Mouse (Mus musculus): ENCODE data around the gene Ankdd1a. TPM values are rescaled to one million over a fixed set of nuclear protein-coding genes. Genes with fewer than 3 reads are reported as not detected.

The Ankdd1a gene
- polyA plus RNA-seq, 1 experiment from 2014 or later = not detected

- Histone ChIP-seq H3K9me3 (ENCODE audit: control insufficient read depth) (no peaks in the 10 kb centered on the region), H3K36me3 (ENCODE audit: control insufficient read depth, insufficient read depth) (peaks cover 15% of the 10 kb centered on the region; the same call in 1 of the 2 replicates), H3K4me1 (replicated peaks; ENCODE audit: control insufficient read depth, insufficient read depth, low read length) (0 out of 2 replicates have a peak, but pooled peaks cover 2% of the 10 kb centered on the region), H3K27me3 (replicated peaks; ENCODE audit: control insufficient read depth, insufficient read depth, low read length) (no peaks in the 10 kb centered on the region), H3K4me2 (replicated peaks; ENCODE audit: low read depth) (no peak overlapping the region), H3K9ac (ENCODE audit: low read depth, low read length) (no peak overlapping the region), H3K27ac (ENCODE audit: low read depth, low read length) (no peak overlapping the region), H3K4me3 (ENCODE audit: low read depth, low read length) (no peak overlapping the region)
- WGBS = 98% methylated on average over 2 of the region's 2 CpGs
- no peak for TF ChIP-seq CTCF (IDR thresholded peaks at IDR 0.05; ENCODE audit: low read depth)
- ATAC-seq = no peak
Observed at GRCm38 (mm10) chr9:65552711-65553110, 32.7 kb upstream of the Ankdd1a start.

DNA sequence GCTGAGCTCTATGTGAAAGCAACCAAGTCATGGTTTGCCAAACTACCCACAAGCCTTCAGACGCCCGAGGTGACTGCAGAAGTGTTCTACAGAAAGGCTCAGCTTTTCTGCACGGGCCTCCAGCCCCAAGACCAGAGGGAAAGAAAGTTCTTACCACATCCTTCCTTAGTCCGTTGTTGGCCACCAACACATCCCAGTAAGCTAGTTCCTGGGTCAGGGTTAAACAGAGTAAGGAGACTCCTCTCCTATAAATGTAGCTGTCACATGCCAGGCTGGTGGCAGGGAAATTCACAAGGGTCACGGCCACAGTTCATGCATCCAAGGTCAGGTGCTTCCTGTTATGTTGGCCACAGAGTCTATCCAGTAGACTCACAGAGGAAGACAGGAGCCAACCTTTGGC lies 32.1 kb upstream of the Ankdd1a start:
- WGBS = 87% methylated on average over 5 of the region's 5 CpGs
- TF ChIP-seq CTCF (IDR thresholded peaks at IDR 0.05; ENCODE audit: low read depth) = no peak
- no peak for ATAC-seq
- Histone ChIP-seq H3K9ac (ENCODE audit: low read depth, low read length) (no peak overlapping the region), H3K27me3 (replicated peaks; ENCODE audit: control insufficient read depth, insufficient read depth, low read length) (no peaks in the 10 kb centered on the region), H3K4me3 (ENCODE audit: low read depth, low read length) (no peak overlapping the region), H3K4me1 (replicated peaks; ENCODE audit: control insufficient read depth, insufficient read depth, low read length) (0 out of 2 replicates have a peak, but pooled peaks cover 2% of the 10 kb centered on the region), H3K27ac (ENCODE audit: low read depth, low read length) (no peak overlapping the region), H3K9me3 (ENCODE audit: control insufficient read depth) (no peaks in the 10 kb centered on the region), H3K36me3 (ENCODE audit: control insufficient read depth, insufficient read depth) (peaks cover 15% of the 10 kb centered on the region; the same call in 1 of the 2 replicates), H3K4me2 (replicated peaks; ENCODE audit: low read depth) (no peak overlapping the region)

GRCm38 (mm10) chr9:65551035-65551434 lies 31.0 kb upstream of the Ankdd1a start:
- no peak for TF ChIP-seq CTCF (IDR thresholded peaks at IDR 0.05; ENCODE audit: low read depth)
- Histone ChIP-seq H3K36me3 (ENCODE audit: control insufficient read depth, insufficient read depth) (peaks cover 7% of the 10 kb centered on the region; the same call in 1 of the 2 replicates), H3K9me3 (ENCODE audit: control insufficient read depth) (no peaks in the 10 kb centered on the region), H3K4me1 (replicated peaks; ENCODE audit: control insufficient read depth, insufficient read depth, low read length) (0 out of 2 replicates have a peak, but pooled peaks cover 2% of the 10 kb centered on the region), H3K9ac (ENCODE audit: low read depth, low read length) (no peak overlapping the region), H3K27ac (ENCODE audit: low read depth, low read length) (peak overlapping the region; percentile 75), H3K4me3 (ENCODE audit: low read depth, low read length) (no peak overlapping the region), H3K4me2 (replicated peaks; ENCODE audit: low read depth) (no peak overlapping the region), H3K27me3 (replicated peaks; ENCODE audit: control insufficient read depth, insufficient read depth, low read length) (no peaks in the 10 kb centered on the region)
- peak; percentile 58; the same call in 1 of the 2 replicates for ATAC-seq
- 23% methylated on average over 5 of the region's 5 CpGs for WGBS

GRCm38 (mm10) chr9:65550079-65550831 lies 30.3 kb upstream of the Ankdd1a start:
- no peak for ATAC-seq
- no peaks in the 10 kb centered on the region for H3K36me3 ChIP-seq (ENCODE audit: control insufficient read depth, insufficient read depth)
- H3K27me3 ChIP-seq (replicated peaks; ENCODE audit: control insufficient read depth, insufficient read depth, low read length) = no peaks in the 10 kb centered on the region
- H3K4me1 ChIP-seq (replicated peaks; ENCODE audit: control insufficient read depth, insufficient read depth, low read length) = 0 out of 2 replicates have a peak, but pooled peaks cover 2% of the 10 kb centered on the region
- no peak overlapping the region for H3K4me3 ChIP-seq (ENCODE audit: low read depth, low read length)
- H3K9me3 ChIP-seq (ENCODE audit: control insufficient read depth) = no peaks in the 10 kb centered on the region
- no peak overlapping the region for H3K4me2 ChIP-seq (replicated peaks; ENCODE audit: low read depth)
- no peak overlapping the region for H3K9ac ChIP-seq (ENCODE audit: low read depth, low read length)
- WGBS = 31% methylated on average over 7 of the region's 7 CpGs
- TF ChIP-seq CTCF (IDR thresholded peaks at IDR 0.05; ENCODE audit: low read depth) = no peak
- H3K27ac ChIP-seq (ENCODE audit: low read depth, low read length) = peak overlapping the region; percentile 75

DNA sequence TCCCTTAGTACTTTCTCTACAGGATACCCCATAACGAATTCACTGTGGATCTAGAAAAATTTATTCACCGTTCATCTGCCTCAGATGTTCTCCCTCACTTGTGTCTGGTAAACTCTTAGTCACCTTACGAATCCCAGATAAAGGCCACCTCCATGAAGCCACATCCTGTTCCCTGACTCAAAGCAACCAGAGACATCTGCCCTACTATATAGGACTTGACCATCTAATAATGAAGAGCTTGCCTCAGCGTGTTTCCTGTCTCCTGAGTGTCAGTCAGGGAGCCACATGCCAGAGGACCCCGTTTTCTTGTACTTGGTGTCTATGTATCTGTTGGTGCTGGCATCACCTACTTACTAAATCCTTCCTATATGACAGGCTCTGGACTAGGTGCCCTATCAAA lies 29.6 kb upstream of the Ankdd1a start:
- Histone ChIP-seq H3K4me3 (ENCODE audit: low read depth, low read length) (no peak overlapping the region), H3K9ac (ENCODE audit: low read depth, low read length) (no peak overlapping the region), H3K36me3 (ENCODE audit: control insufficient read depth, insufficient read depth) (no peaks in the 10 kb centered on the region), H3K27ac (ENCODE audit: low read depth, low read length) (no peak overlapping the region), H3K9me3 (ENCODE audit: control insufficient read depth) (no peaks in the 10 kb centered on the region), H3K4me1 (replicated peaks; ENCODE audit: control insufficient read depth, insufficient read depth, low read length) (0 out of 2 replicates have a peak, but pooled peaks cover 2% of the 10 kb centered on the region), H3K27me3 (replicated peaks; ENCODE audit: control insufficient read depth, insufficient read depth, low read length) (no peaks in the 10 kb centered on the region), H3K4me2 (replicated peaks; ENCODE audit: low read depth) (no peak overlapping the region)
- WGBS = 80% methylated on average over 5 of the region's 5 CpGs
- TF ChIP-seq CTCF (IDR thresholded peaks at IDR 0.05; ENCODE audit: low read depth) = no peak
- ATAC-seq = no peak

DNA sequence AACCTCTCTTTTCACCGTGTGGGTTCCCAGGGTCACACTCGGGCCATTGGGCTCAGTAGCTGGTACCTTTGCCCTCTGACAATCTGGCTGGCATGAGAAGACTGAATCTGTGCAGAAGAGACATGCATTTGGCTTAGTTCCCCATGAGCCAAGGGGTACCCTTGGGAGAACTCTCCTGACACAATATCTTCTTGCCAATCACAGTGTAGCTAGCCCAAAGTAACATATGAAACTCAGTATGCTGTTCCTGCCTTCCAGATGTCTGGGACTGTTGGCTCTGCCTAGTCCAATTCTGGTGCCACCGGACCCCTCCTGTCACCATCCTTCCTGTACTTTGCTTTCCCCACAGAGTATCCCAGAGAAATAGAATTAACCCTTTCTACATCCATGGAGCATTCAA lies 29.1 kb upstream of the Ankdd1a start:
- Histone ChIP-seq H3K27me3 (replicated peaks; ENCODE audit: control insufficient read depth, insufficient read depth, low read length) (no peaks in the 10 kb centered on the region), H3K4me2 (replicated peaks; ENCODE audit: low read depth) (no peak overlapping the region), H3K9me3 (ENCODE audit: control insufficient read depth) (no peaks in the 10 kb centered on the region), H3K36me3 (ENCODE audit: control insufficient read depth, insufficient read depth) (no peaks in the 10 kb centered on the region), H3K9ac (ENCODE audit: low read depth, low read length) (no peak overlapping the region), H3K4me1 (replicated peaks; ENCODE audit: control insufficient read depth, insufficient read depth, low read length) (0 out of 2 replicates have a peak, but pooled peaks cover 2% of the 10 kb centered on the region), H3K4me3 (ENCODE audit: low read depth, low read length) (no peak overlapping the region), H3K27ac (ENCODE audit: low read depth, low read length) (no peak overlapping the region)
- 83% methylated on average over 3 of the region's 3 CpGs for WGBS
- no peak for TF ChIP-seq CTCF (IDR thresholded peaks at IDR 0.05; ENCODE audit: low read depth)
- no peak for ATAC-seq
